Mouse (Mus musculus) retina, adult 2 months (tissue): ENCODE measurements at regions not wholly inside any gene's neighbourhood (a gene's known extent, or its start where the extent isn't known, plus 50 kb on each side); places are given as distances from the start of the nearest gene placed in this dataset.

Experiments
- DNase-seq: peaks from one replicate; pipeline ENCODE4 v3.0.0-alpha.2; 2012; ENCODE audit warnings: low read depth, low spot score

DNA sequence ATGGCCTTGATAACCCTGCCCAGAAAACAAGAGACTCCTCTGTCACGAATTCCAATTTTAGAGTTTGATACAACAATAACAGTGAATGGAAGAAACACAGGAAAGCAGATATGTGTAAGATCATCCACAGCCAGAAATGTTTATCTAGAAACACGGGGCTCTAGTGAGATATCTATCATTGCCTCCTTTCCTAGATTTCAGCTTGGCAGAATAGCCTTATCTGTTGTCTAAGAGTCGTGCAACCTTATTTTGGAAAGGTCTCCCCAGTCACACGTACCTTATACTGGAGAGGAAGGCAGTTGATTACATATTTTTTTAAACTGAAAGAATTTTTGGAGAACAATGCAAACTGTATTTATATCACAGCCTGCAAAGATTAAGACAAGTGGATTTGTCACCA is 61.6 kb downstream of the Gm10295 start:
- no peak for DNase-seq

DNA sequence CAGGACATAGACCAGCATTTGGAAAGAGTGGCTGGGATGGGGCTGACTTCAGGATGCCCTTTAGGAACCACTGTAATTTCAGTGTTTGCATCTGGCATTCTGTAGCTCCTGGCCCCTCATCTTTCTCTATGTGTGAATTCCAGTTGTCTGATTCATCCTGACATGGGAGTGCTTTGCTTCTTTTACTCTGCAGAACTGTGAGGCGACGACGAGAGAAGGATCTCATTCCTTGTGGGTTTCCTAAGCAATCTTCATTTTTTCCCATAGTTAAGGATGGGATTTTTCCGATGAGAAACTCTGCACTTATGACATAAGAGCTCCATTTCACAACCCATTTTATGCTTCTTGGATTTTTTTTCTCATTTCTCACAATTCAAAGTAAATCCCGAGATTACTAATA is 62.0 kb downstream of the Gm10295 start:
- no peak for DNase-seq

DNA sequence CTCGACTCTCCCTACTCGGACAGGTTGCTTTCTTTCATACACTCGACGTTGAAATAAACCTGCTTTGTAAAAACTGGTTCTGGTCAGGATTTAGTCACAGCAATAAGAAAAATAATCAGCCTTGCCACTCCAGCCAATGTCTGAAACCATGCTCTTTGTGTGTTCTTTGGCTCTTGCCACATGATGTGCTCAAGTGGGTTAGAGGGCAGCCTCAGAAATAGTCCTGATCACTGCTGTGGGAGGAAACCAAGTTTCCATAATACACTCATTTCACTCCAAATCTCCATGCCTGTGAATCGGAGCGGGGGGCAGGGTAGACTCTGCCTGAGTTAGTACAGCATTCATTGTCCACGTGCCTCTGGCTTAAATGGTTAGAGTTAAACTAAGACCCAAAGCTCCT is 63.8 kb downstream of the Gm10295 start:
- DNase-seq = no peak

DNA sequence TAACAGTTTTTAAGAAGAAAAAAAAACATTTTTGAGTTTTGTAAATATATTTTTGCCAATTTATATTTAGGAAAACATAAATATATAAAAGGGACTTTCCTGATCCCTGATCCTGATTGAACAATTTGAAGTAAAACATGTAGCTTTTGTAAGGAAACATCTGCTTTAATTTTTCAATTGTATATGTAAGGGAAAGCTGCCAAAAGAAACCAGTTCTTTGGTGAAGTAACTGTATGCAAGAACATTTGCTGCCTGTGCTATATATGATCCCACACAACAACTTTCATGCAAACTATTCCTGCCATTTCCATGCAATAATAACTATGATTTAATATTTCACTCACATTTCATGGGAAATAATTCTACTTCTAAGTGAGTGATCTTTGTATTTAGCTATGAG is 67.0 kb downstream of the Gm10295 start:
- no peak for DNase-seq

DNA sequence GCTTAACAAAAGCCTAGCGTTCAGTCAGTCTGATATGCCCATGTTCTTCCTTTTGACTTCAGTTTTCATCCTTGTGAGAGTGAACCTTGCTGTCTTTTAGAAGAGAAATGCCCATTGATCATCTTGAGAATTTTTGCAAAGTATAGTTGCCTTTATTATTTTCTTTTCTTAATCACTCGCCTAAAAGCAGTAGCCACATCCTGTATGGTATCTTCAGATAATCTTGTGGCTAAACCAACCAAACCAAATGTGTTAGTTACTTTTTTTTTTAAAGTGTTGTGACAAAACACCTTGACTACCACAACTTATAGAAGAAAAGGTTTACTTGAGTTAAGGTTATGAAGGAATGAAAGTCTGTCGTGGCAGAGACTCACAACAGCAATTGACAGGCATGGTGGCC is 67.9 kb downstream of the Gm10295 start:
- DNase-seq = no peak

GRCm38 (mm10) chr7:71266101-71266500 is 85.2 kb downstream of the Gm10295 start:
- no peak for DNase-seq

DNA sequence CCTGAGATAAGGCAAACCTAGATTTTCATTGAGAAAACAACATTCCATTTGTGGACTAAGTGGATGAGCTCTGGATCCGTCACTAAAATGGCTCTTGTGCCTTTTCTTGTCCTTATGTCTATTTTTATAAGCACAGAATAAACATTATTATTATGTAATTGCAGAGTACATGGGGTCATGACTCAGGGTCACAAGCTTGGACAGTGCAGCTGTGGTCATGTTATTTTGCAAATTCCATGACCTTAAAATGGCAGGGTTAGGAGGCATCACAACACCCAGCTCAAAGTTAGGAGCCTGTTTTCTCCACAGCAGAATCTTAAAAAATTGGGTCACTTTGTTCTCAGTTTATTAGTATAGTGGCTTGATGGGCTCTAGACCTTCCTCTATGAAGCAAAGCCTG is 87.2 kb downstream of the Gm10295 start:
- no peak for DNase-seq

DNA sequence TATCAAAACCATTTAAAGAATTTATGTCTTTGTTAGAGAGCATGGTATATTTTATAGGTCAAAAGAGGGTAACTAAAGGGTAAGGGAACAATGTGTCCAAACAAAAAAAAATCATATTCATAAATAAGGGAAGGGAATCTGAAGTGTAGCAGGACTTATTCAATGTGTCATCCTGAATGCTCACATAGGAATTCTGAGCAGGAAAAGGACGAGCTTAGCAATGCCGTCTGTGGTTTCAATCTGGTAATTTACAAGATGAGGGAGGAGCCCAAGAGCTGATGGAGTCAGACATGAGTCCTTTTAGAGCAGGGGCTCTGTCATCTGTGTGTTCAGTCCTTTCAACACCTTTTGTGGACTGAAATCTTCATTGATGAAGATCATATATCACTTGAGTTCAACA is 101.6 kb downstream of the Gm10295 start:
- no peak for DNase-seq

DNA sequence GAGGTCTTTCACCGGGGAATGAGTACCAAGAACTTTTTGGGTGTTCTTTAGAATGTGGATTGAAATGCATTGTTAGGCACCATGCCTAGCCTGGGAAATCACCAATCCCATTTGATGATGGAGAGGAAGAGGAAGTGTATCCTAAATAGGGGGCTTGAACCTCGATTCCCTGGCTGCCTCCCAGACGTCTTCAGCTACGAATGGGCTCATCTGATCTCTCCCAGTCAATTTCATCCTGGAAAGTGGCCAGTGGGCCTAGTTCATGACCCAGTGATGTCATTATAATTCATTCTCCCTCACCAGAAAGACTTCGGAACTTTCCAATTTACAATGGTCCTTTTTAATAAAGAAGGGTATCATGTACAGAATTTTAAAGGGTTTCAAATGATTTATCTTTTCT is 102.1 kb downstream of the Gm10295 start:
- no peak for DNase-seq

DNA sequence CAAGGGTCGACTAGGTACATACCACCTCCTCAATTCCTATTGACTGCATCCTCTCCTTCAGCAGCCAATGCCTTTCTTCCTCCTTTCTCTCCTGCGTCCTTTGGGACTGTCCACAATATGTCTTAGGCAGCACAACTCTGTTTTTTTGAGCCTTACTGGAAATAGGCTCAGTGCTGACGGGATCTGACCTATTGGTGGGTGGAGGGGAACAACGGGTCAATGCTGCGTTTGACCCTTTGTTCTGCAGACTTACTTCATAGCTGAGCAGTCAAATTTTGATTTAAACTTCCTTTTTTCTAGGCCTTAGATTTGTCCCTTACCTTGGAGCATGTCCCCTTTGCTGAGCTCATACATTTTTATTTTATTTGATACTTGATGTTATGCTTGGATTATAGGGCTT is 103.4 kb downstream of the Gm10295 start:
- DNase-seq = no peak

DNA sequence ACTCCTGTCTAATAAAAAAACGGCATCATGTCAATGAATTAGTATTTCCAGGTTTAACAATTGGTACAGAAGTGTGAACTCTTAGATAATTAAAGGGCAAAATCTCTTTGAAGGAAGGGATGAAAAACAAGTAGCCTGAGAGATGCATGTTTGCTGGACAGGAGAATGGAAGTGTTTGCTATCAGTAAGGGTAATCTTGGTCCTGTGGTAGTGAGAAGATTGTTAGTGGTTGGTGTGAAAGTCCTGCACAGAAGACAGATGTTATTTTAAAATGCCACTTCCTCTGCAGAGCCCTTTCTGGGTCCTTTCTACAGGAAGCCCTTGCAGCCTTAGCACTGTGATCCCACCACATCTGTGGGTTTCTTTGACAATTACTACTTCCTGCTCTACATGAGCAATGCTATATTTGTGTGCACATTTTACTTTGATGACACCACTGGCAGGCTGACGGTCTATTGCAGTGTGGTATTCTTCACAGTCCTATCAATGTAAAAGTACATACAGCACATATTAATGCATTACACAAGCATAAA is 108.8 kb downstream of the Gm10295 start:
- DNase-seq = no peak

DNA sequence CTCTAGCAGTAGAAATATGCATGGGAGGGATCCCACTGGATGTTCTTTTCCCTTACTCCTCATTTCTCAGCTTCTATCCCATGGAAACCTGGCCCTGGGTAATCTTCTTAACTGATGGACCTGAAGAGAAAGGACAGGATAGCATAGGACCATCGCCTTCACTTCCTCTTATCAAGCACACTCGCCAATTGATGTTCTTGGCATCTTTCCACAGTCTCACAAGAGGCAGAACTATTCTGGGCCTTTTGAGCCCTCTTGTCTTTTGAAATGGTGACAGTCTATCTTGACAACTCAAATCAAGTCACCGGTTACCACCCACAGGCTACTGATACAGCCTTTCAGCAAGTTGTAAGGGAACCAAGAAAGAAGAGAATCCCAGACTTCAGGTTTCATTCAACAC is 112.1 kb downstream of the Gm10295 start:
- no peak for DNase-seq

DNA sequence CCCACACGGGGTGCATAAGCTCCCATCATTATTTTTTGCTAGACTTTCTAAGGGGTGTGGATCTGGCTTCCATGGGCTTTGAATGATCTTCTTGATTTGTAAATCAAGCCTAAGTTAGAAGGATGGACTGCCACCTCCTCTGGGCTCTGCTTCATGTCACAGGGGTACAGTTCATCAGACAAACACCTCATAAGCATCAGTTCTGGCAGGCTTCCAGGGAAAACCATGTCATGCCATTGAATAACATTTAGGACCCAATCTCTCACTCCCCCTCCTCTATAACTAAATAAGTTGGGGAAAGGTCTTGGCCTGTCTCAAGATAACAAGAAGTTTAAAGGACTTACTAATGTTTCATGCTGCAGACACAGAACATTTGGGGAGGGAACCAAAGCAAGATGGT is 115.0 kb downstream of the Gm10295 start:
- no peak for DNase-seq

DNA sequence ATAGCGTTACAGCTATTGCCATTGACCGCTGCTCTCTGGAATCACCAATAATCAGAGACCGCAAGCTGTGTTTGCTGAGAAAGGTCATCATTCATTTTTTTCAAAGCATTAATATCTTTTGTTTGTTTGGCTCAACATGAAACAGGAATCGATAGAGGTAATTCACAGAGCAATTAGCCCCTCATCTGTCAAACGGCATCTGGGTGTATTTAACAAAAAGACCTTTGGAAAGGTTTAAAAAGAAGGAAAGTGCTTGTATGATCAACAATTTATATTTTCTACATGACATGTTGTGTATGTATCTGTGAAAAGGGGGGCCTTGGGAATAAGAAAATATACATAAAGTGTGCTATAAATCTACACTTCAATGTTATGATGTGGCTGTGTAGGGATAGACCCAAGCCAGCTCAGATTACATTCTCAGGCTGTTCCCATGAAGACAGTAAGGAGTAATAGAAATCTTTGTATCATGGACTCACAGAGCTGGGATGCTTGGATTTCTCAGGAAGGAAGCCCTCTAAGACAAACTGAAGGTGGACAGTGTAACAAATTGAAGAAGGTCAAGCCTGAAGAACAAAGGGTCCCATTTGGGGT is 117.0 kb downstream of the Gm10295 start:
- no peak for DNase-seq

DNA sequence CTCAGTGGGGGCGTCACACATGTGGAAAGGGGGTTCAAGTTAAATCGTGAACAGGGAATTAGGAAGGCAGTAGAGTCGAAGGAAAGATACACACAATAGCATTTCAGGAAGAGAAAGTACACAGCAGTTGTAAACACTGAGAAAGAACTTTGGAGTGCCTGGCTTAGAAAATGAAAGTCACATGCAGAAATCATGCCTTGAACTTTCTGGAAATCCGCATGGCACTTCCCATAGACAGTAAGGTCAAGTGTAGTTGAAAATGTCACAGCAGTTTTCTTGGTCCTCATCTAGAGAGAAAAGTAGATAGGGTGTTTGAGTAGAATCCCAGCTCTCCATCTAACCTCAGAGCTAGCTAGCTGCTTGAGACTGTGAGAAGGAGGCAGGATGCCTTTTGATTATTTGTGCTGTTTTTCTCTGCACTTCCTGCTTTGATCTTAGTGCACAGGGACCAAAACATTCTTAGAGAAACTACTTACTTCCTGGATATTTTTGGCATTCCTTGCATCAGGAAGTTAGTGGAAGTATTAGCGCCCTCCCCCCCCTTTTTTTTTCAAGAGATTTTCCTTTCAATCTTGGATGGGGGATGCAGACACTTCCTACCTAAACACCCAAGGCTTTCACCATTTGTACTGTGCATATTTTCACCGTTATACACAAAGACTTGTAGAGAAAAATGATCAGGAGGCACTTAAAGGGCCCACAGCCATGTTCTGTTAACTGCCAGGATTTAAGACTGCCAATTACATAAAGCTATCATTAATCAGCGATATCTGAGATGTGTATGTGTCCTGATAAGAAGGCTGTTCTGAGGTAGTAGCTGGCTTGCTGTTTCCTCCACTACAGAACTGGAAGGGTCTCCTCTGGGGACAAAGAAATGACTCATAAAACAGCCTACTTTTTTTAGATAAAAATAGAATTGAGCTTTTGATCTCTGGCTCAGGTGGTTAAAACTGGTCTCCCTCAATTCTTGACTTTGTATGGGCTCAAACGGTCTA is 118.2 kb downstream of the Gm10295 start:
- no peak for DNase-seq

DNA sequence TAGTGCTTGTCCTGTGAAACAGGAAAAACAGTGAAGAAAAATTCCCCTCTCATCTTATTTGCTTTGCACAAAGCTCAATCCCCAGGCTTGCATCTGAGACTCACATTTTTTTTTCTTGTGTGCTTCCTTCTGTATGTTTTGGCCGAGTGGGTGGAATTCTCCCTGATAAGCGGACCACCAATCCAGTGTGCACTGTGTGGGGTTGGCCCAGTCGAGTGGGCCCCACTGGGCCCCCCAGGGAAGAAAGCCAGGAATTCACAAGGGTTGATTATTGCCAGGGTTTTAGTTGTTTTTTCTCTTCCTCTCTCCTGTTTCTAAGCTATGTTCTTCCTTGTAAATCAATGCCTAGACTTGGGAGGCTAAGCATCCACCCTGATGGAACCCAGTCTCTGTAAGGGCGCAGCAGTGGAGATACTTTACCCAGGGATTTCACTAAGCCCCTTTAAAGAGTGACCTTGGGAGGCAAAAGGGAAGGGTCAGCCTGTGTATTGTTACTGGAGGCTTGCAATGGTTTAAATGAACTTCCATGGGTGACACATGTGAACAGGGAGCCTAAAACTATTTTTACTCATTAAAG is 120.3 kb downstream of the Gm10295 start:
- DNase-seq = no peak

DNA sequence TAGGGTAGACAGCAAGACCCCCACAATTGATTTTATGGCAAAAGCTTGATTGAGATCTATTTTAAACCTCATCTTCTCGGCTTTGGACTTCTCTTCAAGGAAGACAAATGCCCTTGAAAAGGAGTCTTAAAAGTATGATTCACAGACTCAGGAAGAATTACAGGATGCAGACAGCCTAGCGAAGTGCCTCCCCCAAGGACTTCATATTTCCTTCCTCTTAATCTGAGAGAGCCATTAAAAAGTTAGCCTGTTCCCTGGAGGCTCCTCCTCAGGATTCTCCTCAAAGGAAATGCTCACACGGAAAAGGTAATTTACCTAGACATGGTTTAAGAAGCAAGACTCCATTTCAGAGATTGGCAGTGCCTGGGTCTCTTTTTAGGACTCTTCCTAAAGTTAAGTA is 122.1 kb downstream of the Gm10295 start:
- DNase-seq = no peak

- no peak for DNase-seq
Observed at GRCm38 (mm10) chr7:71224320-71224865, 126.9 kb downstream of the Gm10295 start.

GRCm38 (mm10) chr7:71223513-71224319 is 127.6 kb downstream of the Gm10295 start:
- DNase-seq = no peak

DNA sequence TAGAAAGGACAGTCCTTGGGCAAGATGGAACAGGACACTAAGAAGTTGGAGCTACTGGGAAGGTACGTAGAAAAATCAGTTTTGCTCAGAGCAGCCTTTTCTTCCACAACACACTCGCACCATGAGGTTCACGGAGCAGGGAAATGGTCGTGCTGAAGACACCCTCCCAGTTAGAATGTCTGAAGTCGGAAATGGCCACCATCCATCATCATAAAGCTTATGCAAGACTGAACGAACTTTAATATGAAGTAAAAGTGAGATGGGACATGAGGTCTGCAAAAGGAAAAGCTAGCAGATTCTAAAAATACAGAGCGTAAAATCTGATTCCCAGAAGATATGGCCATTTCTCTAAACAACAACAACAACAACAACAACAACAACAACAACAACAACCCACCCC is 133.9 kb downstream of the Gm10295 start:
- no peak for DNase-seq

- DNase-seq = no peak
Observed at GRCm38 (mm10) chr7:71216808-71217207, 134.5 kb downstream of the Gm10295 start.
